Mouse (Mus musculus): ENCODE data around the gene Unc45a.

- no peak for TF ChIP-seq POLR2A (IDR thresholded peaks at IDR 0.05; ENCODE audit: control insufficient read depth, extremely low read depth, insufficient read depth, low read length, poor library complexity)
- no peak for TF ChIP-seq CTCF (IDR thresholded peaks at IDR 0.05; ENCODE audit: borderline replicate concordance, control insufficient read depth, extremely low read depth, insufficient read depth, low read length, poor library complexity)
Measured at GRCm38 (mm10) chr7:80319846-80320496, 20.8 kb downstream of the Unc45a start.
